ENCODE assay signal across 10 mouse cellular contexts in the genomic region with DNA sequence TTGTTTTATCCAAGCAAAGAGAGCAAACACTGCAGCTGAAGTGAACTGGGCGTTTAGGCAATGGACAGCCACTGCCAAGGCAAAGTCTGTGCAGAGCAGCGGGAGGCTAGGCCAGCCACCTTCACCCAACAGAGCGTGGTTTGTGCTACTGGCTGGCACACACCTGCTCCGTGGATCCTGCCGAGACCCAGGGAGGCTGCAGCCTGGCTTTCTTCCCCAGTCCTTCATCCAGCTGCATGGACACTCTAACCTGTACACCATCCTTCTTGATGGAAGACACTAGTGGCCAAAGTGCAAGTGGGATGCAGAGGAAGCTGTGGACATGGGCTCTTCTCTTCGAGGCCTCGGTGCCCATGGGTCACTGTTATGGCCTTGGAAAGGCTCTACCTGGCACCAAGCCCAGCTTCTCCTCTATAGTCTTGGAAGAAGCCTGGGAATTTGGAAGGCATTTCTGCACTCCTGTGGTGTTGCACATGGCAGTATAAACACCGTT.
DNase-seq lines count a peak whose midpoint lies in the region; ATAC-seq and TF ChIP-seq lines count a peak whose summit lies in the region.
"Had no signal": no experiment of that assay in that cellular context is flagged by ENCODE, and none has a peak within 500 bp of the region (broad histone marks: within the 10 kb centered on the region; RNA-seq: fewer than 3 reads in every experiment).

No protein-coding gene starts in this region.

- TF ChIP-seq CTCF in lung, embryonic 14.5 days (IDR thresholded peaks at IDR 0.05; ENCODE audit: low read depth), result no peak
- TF ChIP-seq CTCF in lung, postnatal 0 days (IDR thresholded peaks at IDR 0.05), result no peak

- H3K27me3 ChIP-seq in lung, embryonic 14.5 days (ENCODE audit: insufficient read depth, low read length), result no peaks in the 10 kb centered on the region
- H3K27me3 ChIP-seq in lung, postnatal 0 days (replicated peaks; ENCODE audit: insufficient read depth, low read length), result no peaks in the 10 kb centered on the region
- no peaks in the 10 kb centered on the region for H3K27me3 ChIP-seq in embryonic facial prominence, embryonic 10.5 days (replicated peaks; ENCODE audit: low read depth, poor library complexity, severe bottlenecking)
- H3K27me3 ChIP-seq in hindbrain, embryonic 16.5 days (replicated peaks; ENCODE audit: control insufficient read depth, insufficient read depth, low read length), result no peaks in the 10 kb centered on the region

- H3K4me2 ChIP-seq in lung, embryonic 14.5 days, result no peak overlapping the region
- no peak overlapping the region for H3K4me2 ChIP-seq in lung, postnatal 0 days (replicated peaks; ENCODE audit: low read depth, low read length)
- H3K4me2 ChIP-seq in hindbrain, embryonic 16.5 days (ENCODE audit: low read length), result no peak overlapping the region

- H3K9me3 ChIP-seq in lung, embryonic 14.5 days (ENCODE audit: low read depth, low read length), result no peaks in the 10 kb centered on the region
- H3K9me3 ChIP-seq in lung, postnatal 0 days (ENCODE audit: low read length), result no peaks in the 10 kb centered on the region
- no peaks in the 10 kb centered on the region for H3K9me3 ChIP-seq in embryonic facial prominence, embryonic 10.5 days
- no peaks in the 10 kb centered on the region for H3K9me3 ChIP-seq in hindbrain, embryonic 16.5 days (ENCODE audit: control insufficient read depth, low read length)

- peak; percentile 34 for DNase-seq in lung, embryonic 14.5 days
- DNase-seq in lung, postnatal 0 days (ENCODE audit: low spot score), result no peak
- peak; percentile 23 for DNase-seq in adrenal gland, postnatal 25 days
- no peak for DNase-seq in embryonic facial prominence, embryonic 10.5 days (ENCODE audit: low spot score)
- no peak for DNase-seq in MN1 (ENCODE audit: low spot score)
- no peak for DNase-seq in kidney, adult 18-20 months
- no peak for DNase-seq in thymus, postnatal 4 days
- DNase-seq: heart, postnatal 36 days had no signal

- WGBS in lung, embryonic 14.5 days, result 39% methylated on average over 8 of the region's 8 CpGs
- WGBS in lung, postnatal 0 days, result 32% methylated on average over 8 of the region's 8 CpGs
- 79% methylated on average over 8 of the region's 8 CpGs for WGBS in embryonic facial prominence, embryonic 10.5 days
- WGBS in hindbrain, embryonic 16.5 days, result 56% methylated on average over 8 of the region's 8 CpGs

- peak overlapping the region; percentile 58 for H3K27ac ChIP-seq in lung, embryonic 14.5 days (ENCODE audit: low read depth)
- H3K27ac ChIP-seq in lung, postnatal 0 days (ENCODE audit: low read length), result no peak overlapping the region
- H3K27ac ChIP-seq in embryonic facial prominence, embryonic 10.5 days (replicated peaks), result peak overlapping the region; percentile 25
- 0 out of 2 replicates have a peak overlapping the region, but pooled peaks have one; percentile 21 for H3K27ac ChIP-seq in hindbrain, embryonic 16.5 days (ENCODE audit: low read depth, low read length)

- no peak overlapping the region for H3K4me3 ChIP-seq in lung, embryonic 14.5 days (ENCODE audit: low read depth, low read length)
- no peak overlapping the region for H3K4me3 ChIP-seq in lung, postnatal 0 days (ENCODE audit: low read depth, low read length)
- H3K4me3 ChIP-seq in embryonic facial prominence, embryonic 10.5 days, result no peak overlapping the region
- H3K4me3 ChIP-seq in hindbrain, embryonic 16.5 days (ENCODE audit: low read length), result no peak overlapping the region
- H3K4me3 ChIP-seq: erythroblast, embryonic 14.5 days had no signal

- no peak overlapping the region for H3K9ac ChIP-seq in lung, embryonic 14.5 days
- no peak overlapping the region for H3K9ac ChIP-seq in lung, postnatal 0 days (replicated peaks; ENCODE audit: low read depth)
- H3K9ac ChIP-seq in hindbrain, embryonic 16.5 days (ENCODE audit: low read depth, low read length), result no peak overlapping the region

- ATAC-seq in lung, embryonic 14.5 days (ENCODE audit: insufficient read depth), result peak; percentile 41; the same call in 1 of the 2 replicates
- ATAC-seq in lung, postnatal 0 days, result no peak
- ATAC-seq in hindbrain, embryonic 16.5 days, result peak; percentile 89

- H3K4me1 ChIP-seq in lung, embryonic 14.5 days (ENCODE audit: insufficient read depth), result peaks cover 7% of the 10 kb centered on the region; the same call in 1 of the 2 replicates
- H3K4me1 ChIP-seq in lung, postnatal 0 days (ENCODE audit: insufficient read depth, low read depth, low read length), result no peaks in the 10 kb centered on the region
- peaks cover 16% of the 10 kb centered on the region for H3K4me1 ChIP-seq in embryonic facial prominence, embryonic 10.5 days
- H3K4me1 ChIP-seq in hindbrain, embryonic 16.5 days (ENCODE audit: control insufficient read depth, insufficient read depth, low read depth, low read length), result peaks cover 9% of the 10 kb centered on the region; the same call in 1 of the 2 replicates

- TF ChIP-seq EP300 in lung, postnatal 0 days (IDR thresholded peaks at IDR 0.05), result no peak

- no peaks in the 10 kb centered on the region for H3K36me3 ChIP-seq in lung, embryonic 14.5 days (ENCODE audit: insufficient read depth)
- no peaks in the 10 kb centered on the region for H3K36me3 ChIP-seq in lung, postnatal 0 days (ENCODE audit: insufficient read depth, low read length)
- H3K36me3 ChIP-seq in embryonic facial prominence, embryonic 10.5 days (replicated peaks), result no peaks in the 10 kb centered on the region
- H3K36me3 ChIP-seq in hindbrain, embryonic 16.5 days (ENCODE audit: control insufficient read depth, insufficient read depth, low read length), result no peaks in the 10 kb centered on the region

Comparison
In these comparisons a context has a peak if more than half of its experiments do, and no peak if none do; other contexts are left out.
1. DNase-seq: peak in lung, embryonic 14.5 days (single experiment) and adrenal gland, postnatal 25 days (single experiment); none in lung, postnatal 0 days (single experiment), embryonic facial prominence, embryonic 10.5 days (single experiment), MN1 (single experiment), kidney, adult 18-20 months (single experiment) and thymus, postnatal 4 days (single experiment).